ENCODE assay signal across 8 mouse cellular contexts in the genomic region with DNA sequence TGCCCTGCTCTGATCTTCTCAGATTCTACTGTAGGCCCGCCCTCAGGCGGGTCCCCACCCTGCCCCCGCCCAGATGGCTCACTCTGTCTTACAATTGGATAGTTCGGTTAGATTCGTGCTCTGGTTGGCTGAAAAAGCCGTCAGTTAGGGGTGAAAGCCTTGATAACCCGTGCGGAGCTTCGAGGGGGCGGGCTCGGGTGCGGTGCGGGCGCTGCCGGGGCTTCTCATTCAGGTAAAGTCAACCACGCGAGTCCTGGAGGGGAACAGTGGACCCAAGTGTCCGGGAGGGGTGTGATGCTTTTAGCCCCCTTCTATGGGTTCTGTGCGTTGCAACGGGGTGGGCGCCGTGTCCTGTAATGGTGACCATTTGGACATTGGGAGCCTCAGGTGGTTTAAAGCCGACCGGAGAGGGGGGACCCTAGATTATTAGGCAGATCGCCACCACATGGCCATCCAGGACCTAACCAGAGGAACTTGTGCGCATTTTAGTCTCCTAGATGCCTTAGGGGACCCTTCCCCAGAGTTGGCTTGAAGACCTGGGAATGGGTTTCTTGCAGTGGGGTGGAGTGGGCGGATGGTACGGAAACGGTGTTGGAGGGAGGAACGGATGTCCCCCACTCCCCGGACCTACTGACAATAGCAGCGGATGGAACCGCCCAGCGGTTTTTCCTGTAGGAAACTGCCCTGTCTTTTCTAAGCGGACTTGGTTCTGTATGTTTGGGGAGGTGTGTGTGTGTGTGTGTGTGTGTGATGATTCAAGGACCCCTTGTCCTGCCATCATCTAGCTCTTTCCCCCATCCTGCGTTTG. TPM values are rescaled to one million over a fixed set of nuclear protein-coding genes. Genes with fewer than 3 reads are reported as not detected.
DNase-seq lines count a peak whose midpoint lies in the region; ATAC-seq lines count a peak whose summit lies in the region.

A gene (plus strand): TSS at position 186 of the 808 bp plus-strand sequence.

- H3K9me3 ChIP-seq in heart, embryonic 14.5 days (ENCODE audit: control insufficient read depth, low read length): no peaks in the 10 kb centered on the region
- no peaks in the 10 kb centered on the region for H3K9me3 ChIP-seq in liver, embryonic 13.5 days (replicated peaks)
- no peaks in the 10 kb centered on the region for H3K9me3 ChIP-seq in stomach, embryonic 16.5 days (replicated peaks; ENCODE audit: control insufficient read depth, low read length)

- peaks cover 38% of the 10 kb centered on the region for H3K27me3 ChIP-seq in heart, embryonic 14.5 days (ENCODE audit: control insufficient read depth, insufficient read depth, low read length)
- H3K27me3 ChIP-seq in liver, embryonic 13.5 days: peaks cover 20% of the 10 kb centered on the region
- H3K27me3 ChIP-seq in stomach, embryonic 16.5 days (ENCODE audit: control insufficient read depth, insufficient read depth, low read length): no peaks in the 10 kb centered on the region

- WGBS in heart, embryonic 14.5 days: under 1% methylated on average over 36 of the region's 36 CpGs
- WGBS in liver, embryonic 13.5 days (ENCODE audit: insufficient replicate concordance): under 1% methylated on average over 36 of the region's 36 CpGs
- WGBS in stomach, embryonic 16.5 days: under 1% methylated on average over 36 of the region's 36 CpGs

- H3K9ac ChIP-seq in heart, embryonic 14.5 days (ENCODE audit: low read length): peak within 1 kb of the TSS; percentile 76
- H3K9ac ChIP-seq in liver, embryonic 13.5 days: peak within 1 kb of the TSS; percentile 62
- peak within 1 kb of the TSS; percentile 73 for H3K9ac ChIP-seq in stomach, embryonic 16.5 days (ENCODE audit: low read length)

- peak; percentile 78 for DNase-seq in c-Kit-negative CD71-positive TER-119-positive erythroid progenitor cells, embryonic 14.5 days (ENCODE audit: low read depth, low spot score)
- DNase-seq in fibroblast of lung, adult 2 months (ENCODE audit: low read depth): peak; percentile 78
- DNase-seq in kidney, postnatal 14 days: peak; percentile 96
- peak; percentile 89 for DNase-seq in liver, embryonic 13.5 days
- peak; percentile 89 for DNase-seq in neural tube, embryonic 10.5 days (ENCODE audit: extremely low spot score, low spot score)

- H3K36me3 ChIP-seq in heart, embryonic 14.5 days (ENCODE audit: control insufficient read depth, insufficient read depth, low read length): no peaks in the 10 kb centered on the region
- no peaks in the 10 kb centered on the region for H3K36me3 ChIP-seq in liver, embryonic 13.5 days
- no peaks in the 10 kb centered on the region for H3K36me3 ChIP-seq in stomach, embryonic 16.5 days (ENCODE audit: control insufficient read depth, insufficient read depth, low read length)

- peak; percentile 87 for ATAC-seq in CD4-positive, CD25-positive, alpha-beta regulatory T cell, adult 4 months
- peak; percentile 84 for ATAC-seq in heart, embryonic 14.5 days (ENCODE audit: insufficient number of reproducible peaks, insufficient read depth, low FRiP score, low read depth)
- ATAC-seq in liver, embryonic 13.5 days (ENCODE audit: low read depth): peak; percentile 97
- peak; percentile 95 for ATAC-seq in stomach, embryonic 16.5 days (ENCODE audit: insufficient read depth, low FRiP score)

- peak within 1 kb of the TSS; percentile 91 for H3K4me2 ChIP-seq in heart, embryonic 14.5 days (ENCODE audit: low read length)
- peak within 1 kb of the TSS; percentile 81 for H3K4me2 ChIP-seq in liver, embryonic 13.5 days
- peak within 1 kb of the TSS; percentile 87 for H3K4me2 ChIP-seq in stomach, embryonic 16.5 days (ENCODE audit: low read depth, low read length)

- peaks cover 19 to 24% of the 10 kb centered on the region in 2 experiments for H3K4me1 ChIP-seq in heart, embryonic 14.5 days (ENCODE audit: control insufficient read depth in 2 of 2, insufficient read depth in 2 of 2, low read length in 2 of 2)
- peaks cover 29% of the 10 kb centered on the region for H3K4me1 ChIP-seq in liver, embryonic 13.5 days (replicated peaks)
- H3K4me1 ChIP-seq in stomach, embryonic 16.5 days (ENCODE audit: control insufficient read depth, insufficient read depth, low read length): peaks cover 6% of the 10 kb centered on the region; the same call in 1 of the 2 replicates

- peak within 1 kb of the TSS; percentile 59 to 78 for H3K4me3 ChIP-seq in heart, embryonic 14.5 days (ENCODE audit: control insufficient read depth in 1 of 2, insufficient read depth in 1 of 2, low read depth in 1 of 2, low read length in 2 of 2)
- H3K4me3 ChIP-seq in liver, embryonic 13.5 days (replicated peaks): peak within 1 kb of the TSS; percentile 58
- peak within 1 kb of the TSS; percentile 61 for H3K4me3 ChIP-seq in stomach, embryonic 16.5 days (replicated peaks; ENCODE audit: low read length)

- H3K27ac ChIP-seq in heart, embryonic 14.5 days (replicated peaks in 1 of 2; ENCODE audit: control insufficient read depth in 1 of 2, insufficient read depth in 1 of 2, low read depth in 2 of 2, low read length in 2 of 2): peak within 1 kb of the TSS; percentile 80 to 83
- peak within 1 kb of the TSS; percentile 8; the same call in 1 of the 2 replicates for H3K27ac ChIP-seq in liver, embryonic 13.5 days
- H3K27ac ChIP-seq in stomach, embryonic 16.5 days (ENCODE audit: low read length): peak within 1 kb of the TSS; percentile 38; the same call in 1 of the 2 replicates

RNA-seq across cellular contexts. Expression of the gene that starts here (rescaled TPM):
- 1 to 10 TPM; 6.3 to 8.9 TPM for polyA plus RNA-seq in CD4-positive, CD25-positive, alpha-beta regulatory T cell, adult 4 months (2017; shearing (Covaris generic))
- polyA plus RNA-seq in heart, embryonic 14.5 days (2014; fragmentation: Nextera tagmentation; extraction: Ambion mirVana): 53.8 and 54.2 TPM in 2 replicates
- 8.1 and 8.9 TPM in 2 replicates for polyA plus RNA-seq in liver, embryonic 13.5 days (2015; fragmentation: Nextera tagmentation; extraction: Ambion mirVana)
- polyA plus RNA-seq in stomach, embryonic 16.5 days (2015; fragmentation: Nextera tagmentation; extraction: Ambion mirVana): 24.8 and 29.0 TPM in 2 replicates

Comparison
In these comparisons a context has a peak if more than half of its experiments do, and no peak if none do; other contexts are left out.
1. Peak in every context shown above with its lines: DNase-seq, ATAC-seq, H3K4me3 ChIP-seq and H3K27ac ChIP-seq.
2. H3K27ac ChIP-seq: peak in every context shown above with its lines; median percentile 82 in heart, embryonic 14.5 days; 38 in stomach, embryonic 16.5 days; 8 in liver, embryonic 13.5 days.